Mouse (Mus musculus): ENCODE data around the gene Tmem204.

The Tmem204 gene

DNA sequence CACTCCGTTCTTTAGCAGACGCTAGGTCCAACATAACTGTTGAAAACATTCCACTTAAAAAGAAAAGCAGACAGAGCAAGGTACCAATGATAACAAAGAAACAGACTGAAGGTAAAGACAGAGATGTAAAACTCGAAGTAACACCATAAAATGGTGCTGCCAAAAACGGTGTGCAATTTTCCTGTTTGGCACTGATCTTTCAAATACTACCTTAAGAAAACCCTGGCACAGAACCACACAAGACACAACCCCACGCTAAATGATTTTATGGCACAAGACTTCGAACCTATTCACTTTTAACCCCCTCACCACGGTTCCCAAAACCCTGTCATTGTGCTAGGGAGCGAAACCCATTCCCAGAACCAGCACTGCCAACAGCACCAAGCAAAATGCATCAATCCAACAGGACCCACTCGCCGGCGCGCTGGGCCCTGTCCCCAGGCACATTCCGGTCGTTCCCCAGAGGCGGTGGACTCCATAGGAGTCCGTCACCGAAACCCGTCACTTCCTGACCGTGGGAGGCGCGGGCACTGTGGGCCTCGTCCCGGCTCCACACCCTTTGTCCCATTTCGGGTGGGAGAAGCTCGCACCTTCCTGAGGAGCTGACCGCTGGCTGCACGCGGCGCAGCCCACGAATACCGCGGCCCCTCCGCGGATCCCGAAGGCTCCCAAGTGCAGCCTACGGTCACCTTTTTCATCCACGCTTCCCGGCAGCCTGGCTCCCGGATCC is 68.4 kb downstream of the Tmem204 start:
- DNase-seq (ENCODE audit: low read depth), result peak; percentile 62

DNA sequence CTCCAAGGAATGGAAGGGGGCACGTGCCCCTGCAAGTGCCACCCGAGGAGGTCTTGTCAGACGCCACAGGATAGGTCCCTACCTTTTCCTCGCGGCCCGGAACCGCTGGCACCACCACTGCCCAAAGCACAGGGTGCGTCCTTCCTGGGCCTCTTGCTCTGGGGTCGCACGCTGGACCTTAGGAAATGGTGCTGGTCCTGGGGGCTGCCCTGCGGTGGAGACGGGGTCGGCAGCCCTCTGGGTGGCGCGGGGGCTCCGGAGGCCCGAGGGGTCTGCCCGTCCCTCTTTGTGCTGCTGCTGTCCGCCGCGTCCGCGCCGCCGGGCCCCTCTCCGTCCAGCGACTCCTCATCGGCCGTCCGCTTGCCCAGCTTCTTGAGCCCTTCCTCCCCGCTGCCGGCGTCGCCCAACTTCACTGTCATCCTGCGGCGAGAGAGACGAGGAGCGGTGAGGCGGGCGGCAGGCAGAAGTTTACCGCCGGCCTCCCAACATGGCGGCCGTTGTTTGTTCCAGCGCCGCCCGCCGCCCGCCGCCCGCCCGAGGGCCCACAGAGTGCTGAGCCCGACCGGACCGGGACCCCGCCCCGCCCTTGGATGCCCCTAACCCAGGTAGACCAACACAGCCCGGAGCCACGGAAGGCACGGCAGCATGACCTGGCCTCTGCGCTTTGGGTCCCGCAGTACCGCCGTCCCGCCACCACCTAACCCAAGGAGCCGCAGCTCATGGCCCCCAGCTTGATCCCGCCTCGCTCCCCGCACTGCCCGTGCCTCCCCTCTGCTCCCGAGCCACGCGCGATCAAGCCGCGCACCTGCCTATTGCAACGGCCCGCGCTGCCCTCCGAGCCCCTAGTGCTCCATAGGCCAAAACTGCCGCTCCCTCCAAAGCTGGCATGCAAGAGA is 69.5 kb downstream of the Tmem204 start:
- peak; percentile 62 for DNase-seq (ENCODE audit: low read depth)

All from induced T-regulatory cell, adult 2 months (primary cell).